Mouse (Mus musculus) hindbrain, embryonic 16.5 days (tissue): ENCODE data around the gene Dock9. TPM values are rescaled to one million over a fixed set of nuclear protein-coding genes. Genes with fewer than 3 reads are reported as not detected.
A peak's percentile ranks its signal among the peaks of the same experiment; 100 is the strongest.

Source experiments
- ATAC-seq: fragments of 200-750 bp; cut with Nextera tagmentation; 2 replicates; pipeline ENCODE4 v1.8.0; 2017; ENCODE audit warnings: moderate TSS enrichment, moderate library complexity
- H3K27ac ChIP-seq: fragments of 300-500 bp; sonication (generic); 2 replicates; pipeline ENCODE4 v1.5.1; 2014; ENCODE audit warnings: low read depth, mild to moderate bottlenecking, control low read depth, low read length, moderate library complexity
- H3K27me3 ChIP-seq: fragments of 300-500 bp; sonication (generic); replicated peaks from 2 replicates; pipeline ENCODE4 v1.6.1; 2014; ENCODE audit warnings: low read length; ENCODE audit not compliant: control insufficient read depth, insufficient read depth
- H3K36me3 ChIP-seq: fragments of 300-500 bp; sonication (generic); 2 replicates; pipeline ENCODE4 v1.6.1; 2014; ENCODE audit warnings: mild to moderate bottlenecking, low read length, moderate library complexity, mixed read lengths; ENCODE audit not compliant: control insufficient read depth, insufficient read depth
- H3K4me1 ChIP-seq: fragments of 300-500 bp; sonication (generic); 2 replicates; pipeline ENCODE4 v1.6.1; 2014; ENCODE audit warnings: low read depth, low read length; ENCODE audit not compliant: control insufficient read depth, insufficient read depth
- H3K4me2 ChIP-seq: fragments of 300-500 bp; sonication (generic); 2 replicates; pipeline ENCODE4 v1.6.1; 2014; ENCODE audit warnings: mild to moderate bottlenecking, low read length, control low read depth, moderate library complexity
- H3K4me3 ChIP-seq: fragments of 300-500 bp; sonication (generic); 2 replicates; pipeline ENCODE4 v1.5.1; 2014; ENCODE audit warnings: mild to moderate bottlenecking, low read length, control low read depth, moderate library complexity
- H3K9ac ChIP-seq: fragments of 300-500 bp; sonication (generic); 2 replicates; pipeline ENCODE4 v1.6.1; 2014; ENCODE audit warnings: low read depth, mild to moderate bottlenecking, control low read depth, low read length, moderate library complexity
- H3K9me3 ChIP-seq: fragments of 300-500 bp; sonication (generic); 2 replicates; pipeline ENCODE4 v1.6.1; 2014; ENCODE audit warnings: mild to moderate bottlenecking, low read length, moderate library complexity; ENCODE audit not compliant: control insufficient read depth
- WGBS: fragments of 180-500 bp; shearing (Covaris S2); extraction: QIAGEN DNeasy Blood & Tissue Kit; methylation state at CpG from one replicate; pipeline ENCODE4 v1.1.7; 2014; 5-methylcytosine and 5-hydroxymethylcytosine counted together
- polyA plus RNA-seq: library from polyadenylated mRNA; unstranded; fragments of >200 nt; fragmentation: Nextera tagmentation; extraction: Ambion mirVana; gene quantifications from 2 replicates; pipeline ENCODE4 v1.2.1, GENCODE M21; 2015

Gene Dock9
- polyA plus RNA-seq, 1 experiment from 2014 or later: 13.4 TPM

GRCm38 (mm10) chr14:121733694-121734093 is 63.9 kb downstream of the Dock9 start:
- H3K27ac ChIP-seq: no peak overlapping the region
- no peaks in the 10 kb centered on the region for H3K9me3 ChIP-seq
- H3K4me1 ChIP-seq: peaks cover 11% of the 10 kb centered on the region
- 94% methylated on average over 12 of the region's 12 CpGs for WGBS
- H3K4me3 ChIP-seq: no peak overlapping the region
- ATAC-seq: no peak
- no peak overlapping the region for H3K9ac ChIP-seq
- H3K27me3 ChIP-seq: no peaks in the 10 kb centered on the region
- H3K36me3 ChIP-seq: no peaks in the 10 kb centered on the region
- H3K4me2 ChIP-seq: no peak overlapping the region

- Histone ChIP-seq H3K27ac (no peak overlapping the region), H3K4me1 (peaks cover 11% of the 10 kb centered on the region), H3K4me3 (no peak overlapping the region), H3K4me2 (0 out of 2 replicates have a peak overlapping the region, but pooled peaks have one; percentile 1), H3K9ac (no peak overlapping the region), H3K27me3 (no peaks in the 10 kb centered on the region), H3K9me3 (no peaks in the 10 kb centered on the region), H3K36me3 (no peaks in the 10 kb centered on the region)
- ATAC-seq: peak; percentile 10; the same call in 1 of the 2 replicates
- 18% methylated on average over 8 of the region's 8 CpGs for WGBS
Measured at GRCm38 (mm10) chr14:121732196-121732595, 65.4 kb downstream of the Dock9 start.

GRCm38 (mm10) chr14:121731688-121732168 is 65.9 kb downstream of the Dock9 start:
- WGBS: 26% methylated on average over 6 of the region's 6 CpGs
- Histone ChIP-seq H3K9ac (no peak overlapping the region), H3K4me3 (no peak overlapping the region), H3K27me3 (no peaks in the 10 kb centered on the region), H3K4me2 (no peak overlapping the region), H3K9me3 (no peaks in the 10 kb centered on the region), H3K36me3 (no peaks in the 10 kb centered on the region), H3K27ac (no peak overlapping the region), H3K4me1 (peaks cover 9% of the 10 kb centered on the region)
- ATAC-seq: peak; percentile 62

GRCm38 (mm10) chr14:121730966-121731365 is 66.7 kb downstream of the Dock9 start:
- no peak overlapping the region for H3K9ac ChIP-seq
- H3K27me3 ChIP-seq: no peaks in the 10 kb centered on the region
- H3K4me3 ChIP-seq: no peak overlapping the region
- H3K36me3 ChIP-seq: no peaks in the 10 kb centered on the region
- ATAC-seq: no peak
- no peaks in the 10 kb centered on the region for H3K9me3 ChIP-seq
- H3K4me1 ChIP-seq: peaks cover 7% of the 10 kb centered on the region
- WGBS: 78% methylated on average over 3 of the region's 3 CpGs
- no peak overlapping the region for H3K4me2 ChIP-seq
- H3K27ac ChIP-seq: no peak overlapping the region

- ATAC-seq: no peak
- Histone ChIP-seq H3K4me3 (no peak overlapping the region), H3K27ac (no peak overlapping the region), H3K9me3 (no peaks in the 10 kb centered on the region), H3K36me3 (no peaks in the 10 kb centered on the region), H3K4me2 (no peak overlapping the region), H3K9ac (no peak overlapping the region), H3K4me1 (peaks cover 3% of the 10 kb centered on the region; the same call in 1 of the 2 replicates), H3K27me3 (no peaks in the 10 kb centered on the region)
- WGBS: 72% methylated on average over 8 of the region's 8 CpGs
Measured at GRCm38 (mm10) chr14:121727996-121728395, 69.6 kb downstream of the Dock9 start.

- no peaks in the 10 kb centered on the region for H3K27me3 ChIP-seq
- 89% methylated on average over 8 of the region's 8 CpGs for WGBS
- ATAC-seq: no peak
- H3K4me2 ChIP-seq: no peak overlapping the region
- H3K27ac ChIP-seq: no peak overlapping the region
- H3K9ac ChIP-seq: no peak overlapping the region
- no peaks in the 10 kb centered on the region for H3K4me1 ChIP-seq
- no peak overlapping the region for H3K4me3 ChIP-seq
- no peaks in the 10 kb centered on the region for H3K9me3 ChIP-seq
- no peaks in the 10 kb centered on the region for H3K36me3 ChIP-seq
Measured at GRCm38 (mm10) chr14:121724501-121724900, 73.1 kb downstream of the Dock9 start.

GRCm38 (mm10) chr14:121722774-121723173 is 74.9 kb downstream of the Dock9 start:
- H3K27ac ChIP-seq: no peak overlapping the region
- ATAC-seq: 0 out of 2 replicates have a peak, but pooled peaks have one; percentile 9
- 15% methylated on average over 8 of the region's 8 CpGs for WGBS
- no peaks in the 10 kb centered on the region for H3K9me3 ChIP-seq
- no peaks in the 10 kb centered on the region for H3K27me3 ChIP-seq
- H3K4me2 ChIP-seq: no peak overlapping the region
- H3K36me3 ChIP-seq: no peaks in the 10 kb centered on the region
- no peaks in the 10 kb centered on the region for H3K4me1 ChIP-seq
- H3K9ac ChIP-seq: no peak overlapping the region
- H3K4me3 ChIP-seq: no peak overlapping the region

GRCm38 (mm10) chr14:121721431-121721830 is 76.2 kb downstream of the Dock9 start:
- Histone ChIP-seq H3K9ac (no peak overlapping the region), H3K4me3 (no peak overlapping the region)
- WGBS: 78% methylated on average over 5 of the region's 5 CpGs

GRCm38 (mm10) chr14:121719638-121720601 is 77.7 kb downstream of the Dock9 start:
- ATAC-seq: no peak
- no peaks in the 10 kb centered on the region for H3K27me3 ChIP-seq
- H3K9me3 ChIP-seq: no peaks in the 10 kb centered on the region
- no peak overlapping the region for H3K9ac ChIP-seq
- H3K4me1 ChIP-seq: no peaks in the 10 kb centered on the region
- no peak overlapping the region for H3K4me2 ChIP-seq
- WGBS: 81% methylated on average over 9 of the region's 9 CpGs
- H3K4me3 ChIP-seq: no peak overlapping the region
- H3K36me3 ChIP-seq: no peaks in the 10 kb centered on the region
- no peak overlapping the region for H3K27ac ChIP-seq

More at GRCm38 (mm10) chr14:121721431-121721830, 76.2 kb downstream of the Dock9 start:
- Histone ChIP-seq H3K4me2 (no peak overlapping the region), H3K9me3 (no peaks in the 10 kb centered on the region), H3K4me1 (no peaks in the 10 kb centered on the region), H3K36me3 (no peaks in the 10 kb centered on the region), H3K27me3 (no peaks in the 10 kb centered on the region), H3K27ac (no peak overlapping the region)
- ATAC-seq: no peak
